Mouse (Mus musculus) intestine, embryonic 16.5 days (tissue): ENCODE results near the gene Slc16a6. TPM values are rescaled to one million over a fixed set of nuclear protein-coding genes. Genes with fewer than 3 reads are reported as not detected.
A peak's percentile ranks its signal among the peaks of the same experiment; 100 is the strongest.

Source experiments
- ATAC-seq: fragments of 200-750 bp; cut with Nextera tagmentation; 2 replicates; pipeline ENCODE4 v1.8.0; 2017; ENCODE audit warnings: moderate TSS enrichment, moderate library complexity
- H3K27ac ChIP-seq: fragments of 300-500 bp; sonication (generic); 2 replicates; pipeline ENCODE4 v1.5.1; 2014; ENCODE audit warnings: mild to moderate bottlenecking, low read length
- H3K27me3 ChIP-seq: fragments of 300-500 bp; sonication (generic); replicated peaks from 2 replicates; pipeline ENCODE4 v1.6.1; 2014; ENCODE audit warnings: low read length, control low read depth, mixed read lengths; ENCODE audit not compliant: control insufficient read depth, insufficient read depth
- H3K36me3 ChIP-seq: fragments of 300-500 bp; sonication (generic); 2 replicates; pipeline ENCODE4 v1.6.1; 2014; ENCODE audit warnings: low read length, control low read depth; ENCODE audit not compliant: control insufficient read depth, insufficient read depth
- H3K4me1 ChIP-seq: fragments of 300-500 bp; sonication (generic); 2 replicates; pipeline ENCODE4 v1.6.1; 2014; ENCODE audit warnings: low read length, control low read depth, mixed read lengths; ENCODE audit not compliant: control insufficient read depth, insufficient read depth
- H3K4me2 ChIP-seq: fragments of 300-500 bp; sonication (generic); 2 replicates; pipeline ENCODE4 v1.6.1; 2014; ENCODE audit warnings: low read depth, low read length, control low read depth
- H3K4me3 ChIP-seq: fragments of 300-500 bp; sonication (generic); 2 replicates; pipeline ENCODE4 v1.5.1; 2014; ENCODE audit warnings: mild to moderate bottlenecking, low read length
- H3K9ac ChIP-seq: fragments of 300-500 bp; sonication (generic); 2 replicates; pipeline ENCODE4 v1.6.1; 2014; ENCODE audit warnings: low read depth, low read length
- H3K9me3 ChIP-seq: fragments of 300-500 bp; sonication (generic); 2 replicates; pipeline ENCODE4 v1.6.1; 2016; ENCODE audit warnings: low read length, control low read depth; ENCODE audit not compliant: control insufficient read depth
- WGBS: fragments of 180-500 bp; shearing (Covaris S2); extraction: QIAGEN DNeasy Blood & Tissue Kit; methylation state at CpG from one replicate; pipeline ENCODE4 v1.1.7; 2014; 5-methylcytosine and 5-hydroxymethylcytosine counted together
- polyA plus RNA-seq: library from polyadenylated mRNA; unstranded; fragments of >200 nt; fragmentation: Nextera tagmentation; extraction: Ambion mirVana; gene quantifications from 2 replicates; pipeline ENCODE4 v1.2.1, GENCODE M21; 2015

Gene Slc16a6
- polyA plus RNA-seq, 1 experiment from 2014 or later: 26.6 TPM

DNA sequence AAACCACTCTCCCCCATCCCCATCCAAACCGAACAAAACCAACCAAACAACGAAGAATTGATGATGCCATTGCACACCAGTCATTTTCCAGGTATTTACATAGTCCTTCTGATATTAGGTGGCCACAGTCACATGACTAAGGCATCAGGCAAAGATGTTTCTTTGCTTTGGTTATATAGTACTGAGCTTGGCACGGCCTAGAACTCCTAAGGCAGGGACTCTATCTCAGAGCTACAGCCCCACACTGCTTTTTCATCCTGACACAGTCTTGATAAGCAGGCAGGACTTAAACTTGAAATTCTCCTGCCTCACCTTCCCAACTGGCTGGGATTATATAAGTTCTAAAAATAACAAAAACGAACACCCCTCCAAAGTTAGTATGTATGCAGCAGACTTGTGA lies 8.3 kb downstream of the Slc16a6 start:
- H3K27me3 ChIP-seq: no peaks in the 10 kb centered on the region
- no peak overlapping the region for H3K27ac ChIP-seq
- H3K9ac ChIP-seq: no peak overlapping the region
- no peaks in the 10 kb centered on the region for H3K36me3 ChIP-seq
- H3K4me3 ChIP-seq: no peak overlapping the region
- H3K4me2 ChIP-seq: no peak overlapping the region
- WGBS: 93% methylated on average over 4 of the region's 4 CpGs
- no peaks in the 10 kb centered on the region for H3K9me3 ChIP-seq
- no peak for ATAC-seq
- peaks cover 4% of the 10 kb centered on the region; the same call in 1 of the 2 replicates for H3K4me1 ChIP-seq

DNA sequence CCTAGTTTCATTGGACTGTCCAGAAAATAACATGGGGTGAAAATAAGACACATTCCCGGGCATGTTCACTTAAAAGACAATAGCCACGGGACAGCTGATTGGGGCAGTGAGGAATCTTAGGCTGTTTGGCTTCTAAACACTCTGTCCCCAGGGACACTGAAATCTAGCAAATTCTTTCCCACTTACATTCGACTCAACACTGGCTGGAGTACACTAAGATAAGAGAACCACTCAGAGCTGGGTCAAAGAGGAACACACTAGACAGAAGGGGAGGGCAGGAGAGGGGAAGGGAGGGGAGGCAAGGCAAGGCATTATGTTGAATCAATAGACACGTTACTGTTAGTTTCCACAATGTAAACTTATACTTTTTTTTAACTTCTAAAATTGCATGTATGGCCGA lies 12.8 kb downstream of the Slc16a6 start:
- ATAC-seq: no peak
- no peak overlapping the region for H3K4me3 ChIP-seq
- no peak overlapping the region for H3K27ac ChIP-seq
- H3K4me2 ChIP-seq: no peak overlapping the region
- H3K36me3 ChIP-seq: peaks cover 2% of the 10 kb centered on the region; the same call in 1 of the 2 replicates
- H3K9me3 ChIP-seq: no peaks in the 10 kb centered on the region
- no peaks in the 10 kb centered on the region for H3K27me3 ChIP-seq
- 60% methylated on average over 5 of the region's 5 CpGs for WGBS
- no peaks in the 10 kb centered on the region for H3K4me1 ChIP-seq
- no peak overlapping the region for H3K9ac ChIP-seq

DNA sequence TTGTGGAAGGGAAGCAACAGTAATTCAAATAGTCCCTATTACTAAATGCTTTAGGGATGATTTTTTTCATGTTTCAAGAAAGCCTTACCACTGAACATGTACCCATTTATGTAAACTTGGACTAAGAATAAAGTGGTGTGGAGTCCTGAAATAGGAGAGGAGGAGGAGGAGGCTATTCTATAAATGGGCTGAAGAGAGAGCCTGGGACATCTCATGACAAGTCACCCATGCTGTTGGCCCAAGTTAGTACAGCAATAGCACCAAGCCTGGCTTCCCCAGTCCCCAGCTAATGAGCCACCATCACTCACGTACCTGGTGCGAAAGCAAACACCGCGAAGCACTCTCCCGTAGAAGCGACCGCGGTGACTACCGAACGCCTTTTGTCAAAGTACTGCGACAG lies 15.2 kb downstream of the Slc16a6 start:
- no peak for ATAC-seq
- WGBS: 97% methylated on average over 11 of the region's 11 CpGs
- Histone ChIP-seq H3K27ac (no peak overlapping the region), H3K36me3 (peaks cover 2% of the 10 kb centered on the region; the same call in 1 of the 2 replicates), H3K9me3 (no peaks in the 10 kb centered on the region), H3K4me3 (no peak overlapping the region), H3K9ac (no peak overlapping the region), H3K4me2 (no peak overlapping the region), H3K27me3 (no peaks in the 10 kb centered on the region), H3K4me1 (no peaks in the 10 kb centered on the region)

DNA sequence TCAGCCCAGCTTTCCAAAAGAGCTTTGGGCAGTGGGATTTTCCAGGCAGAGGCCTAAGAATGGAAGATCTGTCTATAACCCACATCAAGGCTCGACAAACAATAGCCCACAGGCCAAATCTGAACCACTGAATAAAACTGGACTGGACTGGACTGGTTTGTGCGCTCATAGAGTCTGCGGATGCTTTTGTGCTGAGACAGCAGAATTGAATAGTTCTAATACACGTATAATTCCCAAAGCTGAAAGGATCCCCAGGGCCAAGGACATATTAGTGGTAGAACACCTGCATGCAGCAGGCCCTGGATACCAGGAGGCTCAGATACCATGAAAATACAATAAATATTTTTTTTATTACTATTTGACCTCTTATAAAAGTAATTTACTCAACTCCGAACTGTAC lies 17.1 kb downstream of the Slc16a6 start:
- 91% methylated on average over 5 of the region's 5 CpGs for WGBS
- no peak for ATAC-seq
- no peaks in the 10 kb centered on the region for H3K4me1 ChIP-seq
- H3K4me2 ChIP-seq: no peak overlapping the region
- H3K36me3 ChIP-seq: peaks cover 2% of the 10 kb centered on the region; the same call in 1 of the 2 replicates
- H3K27ac ChIP-seq: no peak overlapping the region
- H3K9me3 ChIP-seq: no peaks in the 10 kb centered on the region
- no peak overlapping the region for H3K9ac ChIP-seq
- H3K27me3 ChIP-seq: no peaks in the 10 kb centered on the region
- H3K4me3 ChIP-seq: no peak overlapping the region

DNA sequence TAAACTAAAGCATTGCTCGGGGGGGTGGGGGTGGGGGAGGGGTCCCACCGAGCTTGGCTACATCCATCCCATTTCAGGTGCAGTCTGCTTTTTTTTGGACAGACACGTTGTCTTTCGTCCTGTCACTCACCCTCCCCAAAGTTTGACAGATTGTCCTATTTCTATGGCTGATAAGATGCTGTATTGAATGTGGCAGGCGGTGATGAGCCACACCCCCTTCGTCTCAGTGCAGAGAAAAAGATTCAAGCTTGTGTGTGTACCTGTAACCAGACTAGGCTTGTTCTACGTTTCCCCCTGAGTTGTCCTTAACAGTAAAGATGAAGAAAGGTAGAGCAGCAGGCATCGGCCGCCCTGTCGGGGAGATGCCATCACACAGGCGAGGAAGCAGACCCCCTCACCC lies 22.2 kb downstream of the Slc16a6 start:
- Histone ChIP-seq H3K4me3 (no peak overlapping the region), H3K27me3 (no peaks in the 10 kb centered on the region), H3K27ac (no peak overlapping the region), H3K9ac (no peak overlapping the region), H3K4me2 (no peak overlapping the region), H3K36me3 (no peaks in the 10 kb centered on the region), H3K4me1 (no peaks in the 10 kb centered on the region), H3K9me3 (no peaks in the 10 kb centered on the region)
- no peak for ATAC-seq
- 82% methylated on average over 11 of the region's 11 CpGs for WGBS

DNA sequence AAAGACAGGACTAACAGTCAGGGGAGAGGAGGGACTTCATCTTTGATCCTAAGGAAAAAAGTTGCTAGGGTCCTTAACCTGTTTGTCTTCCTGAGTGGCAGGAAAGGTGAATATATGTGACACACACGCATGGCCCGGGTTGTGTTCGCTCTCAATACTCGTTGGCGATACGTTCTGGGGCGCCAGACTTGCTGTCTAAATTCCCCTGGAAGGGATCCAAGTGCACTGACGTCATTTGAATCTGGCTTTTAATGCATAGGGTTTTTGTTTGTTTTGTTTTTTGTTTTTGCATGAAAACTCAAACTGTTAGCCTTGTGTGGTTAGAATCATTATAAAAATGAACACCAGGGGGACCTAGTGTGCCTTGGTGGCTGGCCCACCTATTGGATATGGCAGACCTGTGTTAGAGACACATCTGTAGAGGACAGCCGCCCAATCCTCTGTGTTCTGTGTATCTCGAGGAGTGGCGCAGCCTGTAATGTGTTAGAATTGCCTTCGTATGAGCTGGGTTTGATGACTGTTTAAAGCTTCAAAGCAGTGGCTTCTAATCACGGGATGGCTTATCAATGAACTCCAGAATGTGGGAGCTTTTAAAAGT lies 27.9 kb downstream of the Slc16a6 start:
- WGBS: 44% methylated on average over 13 of the region's 13 CpGs
- H3K36me3 ChIP-seq: no peaks in the 10 kb centered on the region
- no peak overlapping the region for H3K9ac ChIP-seq
- H3K4me3 ChIP-seq: no peak overlapping the region
- no peaks in the 10 kb centered on the region for H3K9me3 ChIP-seq
- no peak overlapping the region for H3K4me2 ChIP-seq
- no peak overlapping the region for H3K27ac ChIP-seq
- ATAC-seq: peak; percentile 70
- no peaks in the 10 kb centered on the region for H3K27me3 ChIP-seq
- no peaks in the 10 kb centered on the region for H3K4me1 ChIP-seq

DNA sequence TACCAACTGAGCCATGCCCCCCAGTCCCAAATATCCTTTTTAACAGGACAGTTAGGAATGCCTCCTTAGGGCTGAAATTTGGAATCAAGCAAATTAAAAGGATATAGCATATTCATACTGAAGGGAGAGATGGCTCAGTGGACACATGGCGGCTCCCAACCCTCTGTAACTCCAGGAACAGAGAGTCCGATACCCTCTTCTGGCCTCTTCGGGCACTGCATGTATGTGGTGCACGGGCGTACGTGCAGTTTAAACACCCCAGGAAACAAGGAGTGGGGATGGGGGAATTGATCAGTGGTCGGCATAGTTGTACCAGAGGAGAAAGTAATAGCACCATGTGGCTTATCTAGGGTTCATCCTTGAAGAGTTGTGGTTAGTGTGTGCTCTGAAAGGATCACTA lies 28.8 kb downstream of the Slc16a6 start:
- Histone ChIP-seq H3K4me1 (peaks cover under 1% of the 10 kb centered on the region), H3K27ac (no peak overlapping the region), H3K9ac (no peak overlapping the region), H3K27me3 (no peaks in the 10 kb centered on the region), H3K4me2 (no peak overlapping the region), H3K9me3 (no peaks in the 10 kb centered on the region), H3K36me3 (no peaks in the 10 kb centered on the region), H3K4me3 (no peak overlapping the region)
- ATAC-seq: no peak
- 70% methylated on average over 7 of the region's 7 CpGs for WGBS

DNA sequence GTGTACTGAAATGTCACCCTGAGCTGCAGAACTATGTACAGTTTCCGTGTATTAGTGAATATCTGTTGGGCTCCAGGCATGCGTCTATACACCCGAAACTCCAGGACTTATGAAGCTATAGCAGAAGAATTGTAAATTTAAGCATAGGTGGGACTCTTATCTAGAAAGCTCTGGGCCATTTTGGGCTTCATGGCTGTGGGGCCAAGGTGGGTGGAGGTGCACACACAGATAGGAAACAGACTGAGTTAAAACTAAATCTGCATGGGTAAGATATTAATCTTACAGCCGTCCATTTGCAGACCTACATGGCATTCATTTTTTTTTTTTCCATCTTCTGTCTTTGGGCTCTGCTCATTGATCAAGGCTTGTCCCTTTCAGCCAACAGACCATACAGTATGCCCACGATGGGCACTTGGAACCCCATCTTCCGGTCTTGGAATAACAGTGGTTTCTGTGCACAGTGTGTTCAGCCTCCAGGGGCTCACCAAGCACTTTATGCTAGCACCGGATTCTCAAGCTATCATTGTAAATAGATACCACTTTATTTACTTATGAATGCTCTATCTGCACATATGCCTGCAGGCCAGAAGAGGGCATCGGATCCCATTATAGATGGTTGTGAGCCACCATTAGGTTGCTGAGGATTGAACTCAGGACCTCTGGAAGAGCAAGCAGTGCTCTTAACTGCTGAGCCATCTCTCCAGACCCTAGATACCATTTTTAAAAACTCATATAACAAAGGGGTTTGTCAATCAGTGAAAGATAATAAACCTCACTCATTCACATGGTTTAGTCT lies 29.7 kb downstream of the Slc16a6 start:
- H3K9me3 ChIP-seq: no peaks in the 10 kb centered on the region
- no peak overlapping the region for H3K4me3 ChIP-seq
- no peak overlapping the region for H3K4me2 ChIP-seq
- H3K27ac ChIP-seq: no peak overlapping the region
- H3K4me1 ChIP-seq: peaks cover 4% of the 10 kb centered on the region
- no peaks in the 10 kb centered on the region for H3K36me3 ChIP-seq
- H3K9ac ChIP-seq: no peak overlapping the region
- no peak for ATAC-seq
- 90% methylated on average over 8 of the region's 8 CpGs for WGBS
- no peaks in the 10 kb centered on the region for H3K27me3 ChIP-seq

DNA sequence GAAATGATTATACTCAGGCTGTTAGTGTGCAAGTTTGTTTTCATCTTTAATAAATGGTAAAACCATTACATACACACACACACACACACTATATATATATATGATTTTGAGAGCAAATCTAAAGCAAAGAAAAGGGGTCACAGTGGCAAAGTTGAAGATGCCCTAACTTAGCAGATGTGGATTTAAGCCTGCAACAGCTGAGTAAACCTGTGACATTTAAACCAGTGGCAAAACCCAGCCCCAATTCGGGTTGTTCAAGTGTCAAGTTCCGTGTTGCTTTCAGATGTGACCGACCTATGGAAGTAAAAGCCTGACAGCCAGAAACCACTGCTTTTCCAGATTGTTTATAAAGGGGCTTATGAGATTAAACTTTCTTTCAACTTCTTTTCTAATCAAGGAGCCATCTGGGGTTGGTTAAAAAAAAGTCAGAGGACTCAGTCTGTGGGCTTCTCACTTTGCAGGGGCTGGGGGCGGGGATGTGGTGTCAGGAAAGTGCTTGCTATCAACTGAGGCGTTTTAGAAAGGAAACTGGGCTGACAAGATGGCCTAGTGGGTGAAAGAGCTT lies 31.1 kb downstream of the Slc16a6 start:
- peaks cover 4% of the 10 kb centered on the region for H3K4me1 ChIP-seq
- H3K4me2 ChIP-seq: no peak overlapping the region
- H3K27me3 ChIP-seq: no peaks in the 10 kb centered on the region
- H3K9ac ChIP-seq: no peak overlapping the region
- 45% methylated on average over 5 of the region's 5 CpGs for WGBS
- H3K36me3 ChIP-seq: no peaks in the 10 kb centered on the region
- no peak overlapping the region for H3K4me3 ChIP-seq
- H3K9me3 ChIP-seq: no peaks in the 10 kb centered on the region
- H3K27ac ChIP-seq: no peak overlapping the region
- no peak for ATAC-seq
